Mouse (Mus musculus): Measurements from ENCODE around the gene Ech1.

GRCm38 (mm10) chr7:28791706-28792105, 33.3 kb upstream of the Ech1 start:
- no peak for TF ChIP-seq USF1 (IDR thresholded peaks at IDR 0.05; ENCODE audit: low read depth, low read length)
- TF ChIP-seq SMC3 (IDR thresholded peaks at IDR 0.05; ENCODE audit: low read depth, low read length): no peak
- no peak for TF ChIP-seq RCOR1 (IDR thresholded peaks at IDR 0.05; ENCODE audit: low read depth, low read length)
- no peak for TF ChIP-seq EP300 (IDR thresholded peaks at IDR 0.05; ENCODE audit: low read depth in 1 of 2, low read length in 2 of 2)
- no peak for TF ChIP-seq USF2 (IDR thresholded peaks at IDR 0.05; ENCODE audit: borderline replicate concordance in 1 of 2, insufficient read depth in 1 of 2, low read depth in 1 of 2, low read length in 2 of 2)
- TF ChIP-seq POLR2A (IDR thresholded peaks at IDR 0.05; ENCODE audit: control insufficient read depth in 1 of 2, insufficient read depth in 1 of 2, low read depth in 1 of 2, low read length in 2 of 2, poor library complexity in 1 of 2): no peak
- no peak for TF ChIP-seq TBP (IDR thresholded peaks at IDR 0.05; ENCODE audit: low read depth, low read length)
- no peak for TF ChIP-seq ELF1 (IDR thresholded peaks at IDR 0.05; ENCODE audit: low read depth, low read length)
- no peak for TF ChIP-seq MXI1 (IDR thresholded peaks at IDR 0.05; ENCODE audit: low read depth, low read length)
- TF ChIP-seq MEF2A (IDR thresholded peaks at IDR 0.05; ENCODE audit: extremely low read depth, insufficient replicate concordance, low read depth, low read length, poor library complexity, severe bottlenecking): no peak
- no peak for TF ChIP-seq HCFC1 (IDR thresholded peaks at IDR 0.05; ENCODE audit: low read depth, low read length)
- TF ChIP-seq CTCF (IDR thresholded peaks at IDR 0.05 in 2 of 3, conservative IDR thresholded peaks at IDR 0.05 in 1 of 3; ENCODE audit: control insufficient read depth in 1 of 3, insufficient read depth in 1 of 3, low read depth in 2 of 3, low read length in 3 of 3, poor library complexity in 1 of 3, severe bottlenecking in 1 of 3): no peak
- no peak for TF ChIP-seq RAD21 (IDR thresholded peaks at IDR 0.05; ENCODE audit: low read depth, low read length)
- TF ChIP-seq E2F4 (IDR thresholded peaks at IDR 0.05; ENCODE audit: borderline replicate concordance, low read depth, low read length): no peak
